Mouse (Mus musculus) testis, postnatal 10 days (tissue): ENCODE measurements around the gene Vash2.
A peak's percentile ranks its signal among the peaks of the same experiment; 100 is the strongest.
"Not testable (repeated sequence)": the region's sequence is repeated elsewhere in the genome, so short reads cannot be mapped to it uniquely, and the experiment has no call there.

Source experiments
- DNase-seq: peaks from one replicate; pipeline ENCODE4 v3.0.0; 2021; ENCODE audit warnings: low spot score

Gene Vash2

GRCm38 (mm10) chr1:190979100-190979563 is at the start of gene Vash2:
Gene Vash2 (minus strand): TSS chr1:190979296.
- peak; percentile 79 for DNase-seq

DNA sequence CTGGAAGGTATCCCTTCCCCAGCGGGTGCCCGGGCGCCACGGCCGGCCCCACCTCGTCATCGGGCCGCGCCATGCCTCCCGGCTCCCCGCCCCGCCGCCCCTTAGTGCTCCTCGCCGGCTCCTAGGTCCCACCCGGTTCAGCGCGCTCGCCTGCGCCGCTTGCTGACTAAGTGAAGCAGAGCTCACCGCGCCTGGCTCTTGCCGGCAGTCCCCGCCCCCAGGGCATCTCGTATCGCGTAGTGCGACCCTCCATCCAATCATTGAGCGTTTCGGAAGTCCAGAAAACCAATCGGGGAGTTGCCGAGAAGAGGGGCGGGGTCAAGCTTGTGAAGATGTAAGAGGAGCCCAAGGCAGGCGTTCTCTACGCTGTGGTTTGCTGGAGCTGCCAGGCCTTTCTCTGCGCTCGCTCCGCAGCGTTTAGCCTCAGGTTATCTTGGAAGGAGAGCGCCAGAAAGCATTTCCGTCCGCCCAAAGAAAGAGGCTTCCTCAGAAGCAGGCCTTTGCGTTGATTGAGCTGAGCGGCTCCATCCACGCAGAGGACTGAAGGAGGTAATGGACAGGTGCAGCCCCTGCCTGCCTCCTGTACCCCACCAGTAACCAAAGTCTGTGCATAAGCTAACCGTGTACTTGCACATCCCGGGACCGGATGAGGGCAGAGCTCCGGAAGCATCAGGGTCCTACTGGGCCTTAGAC is 47.1 kb upstream of the Vash2 start, which contains the start of gene Flvcr1:
TSS of gene Flvcr1 (minus strand) at position 138 of the 693 bp plus-strand sequence.
- peak; percentile 98 for DNase-seq

DNA sequence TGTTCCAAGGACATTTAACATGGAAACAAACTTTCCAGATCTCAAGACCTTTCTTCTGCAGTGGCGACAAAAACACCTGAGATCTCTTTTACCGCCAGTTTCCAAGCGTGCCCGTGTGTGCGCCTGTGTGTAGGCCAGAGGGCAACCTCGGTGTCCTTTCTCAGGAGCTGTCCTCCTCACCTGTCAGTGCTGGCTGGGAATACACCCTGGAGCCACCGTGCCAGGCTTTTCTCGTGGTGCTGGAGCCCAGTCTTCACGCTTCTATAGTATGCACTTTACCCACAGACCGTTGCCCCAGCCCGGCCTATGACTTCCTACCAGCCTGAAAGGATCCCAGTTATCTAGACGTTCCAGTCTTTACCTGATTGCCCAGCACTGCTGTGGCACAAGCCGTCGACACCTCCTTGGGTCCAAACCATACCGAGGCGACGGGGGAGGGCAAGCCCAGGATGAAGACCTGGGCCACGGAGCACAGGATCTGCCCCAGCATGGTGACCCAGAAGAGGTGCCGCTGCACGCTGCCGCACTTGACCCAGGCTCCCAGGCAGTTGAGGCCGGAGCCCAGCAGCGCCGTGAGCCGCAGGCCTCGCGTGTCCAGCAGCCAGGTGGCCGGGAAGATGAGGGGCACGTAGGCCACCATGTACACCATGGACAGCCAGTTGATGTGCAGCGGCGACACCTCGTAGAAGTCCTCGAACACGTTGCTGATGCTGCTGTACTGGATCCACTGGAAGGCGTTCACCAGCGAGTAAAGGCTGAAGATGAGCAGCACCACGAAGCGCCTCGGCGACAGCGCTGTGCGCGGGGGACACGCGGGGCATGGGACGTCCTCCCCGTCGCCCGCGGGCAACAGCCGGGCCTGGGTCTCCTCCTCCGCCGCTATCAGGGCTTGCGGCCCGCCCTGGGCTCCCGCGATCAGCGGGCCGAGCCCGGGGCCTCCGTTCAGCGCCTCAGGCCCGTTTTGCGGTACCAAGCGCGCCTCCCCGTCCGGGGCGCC is 46.2 kb upstream of the Vash2 start:
- DNase-seq, result peak; percentile 49

DNA sequence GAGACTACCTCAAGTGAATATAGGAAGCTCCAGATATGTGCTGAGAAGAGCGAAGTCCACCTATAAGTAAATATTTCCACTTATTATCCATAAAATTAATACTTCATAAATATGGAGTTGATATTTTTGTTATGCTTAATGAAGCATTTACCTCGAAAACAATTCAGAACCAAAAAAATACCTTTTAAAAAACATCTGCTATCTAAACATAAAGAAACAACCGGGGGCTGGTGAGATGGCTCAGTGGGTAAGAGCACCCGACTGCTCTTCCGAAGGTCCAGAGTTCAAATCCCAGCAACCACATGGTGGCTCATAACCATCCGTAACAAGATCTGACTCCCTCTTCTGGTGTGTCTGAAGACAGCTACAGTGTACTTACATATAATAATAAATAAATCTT is 44.7 kb upstream of the Vash2 start:
- DNase-seq, result not testable (repeated sequence)

- DNase-seq, result no peak
These were observed 44.0 kb upstream of the Vash2 start for GRCm38 (mm10) chr1:191023140-191023539.

GRCm38 (mm10) chr1:191021016-191021415 is 41.9 kb upstream of the Vash2 start:
- DNase-seq, result no peak

GRCm38 (mm10) chr1:191020217-191020924 is 41.3 kb upstream of the Vash2 start:
- no peak for DNase-seq

GRCm38 (mm10) chr1:191019803-191020202 is 40.7 kb upstream of the Vash2 start:
- no peak for DNase-seq

GRCm38 (mm10) chr1:191014271-191014670 is 35.2 kb upstream of the Vash2 start:
- DNase-seq, result no peak

- no peak for DNase-seq
These were observed 29.6 kb upstream of the Vash2 start for GRCm38 (mm10) chr1:191008707-191009106.

DNA sequence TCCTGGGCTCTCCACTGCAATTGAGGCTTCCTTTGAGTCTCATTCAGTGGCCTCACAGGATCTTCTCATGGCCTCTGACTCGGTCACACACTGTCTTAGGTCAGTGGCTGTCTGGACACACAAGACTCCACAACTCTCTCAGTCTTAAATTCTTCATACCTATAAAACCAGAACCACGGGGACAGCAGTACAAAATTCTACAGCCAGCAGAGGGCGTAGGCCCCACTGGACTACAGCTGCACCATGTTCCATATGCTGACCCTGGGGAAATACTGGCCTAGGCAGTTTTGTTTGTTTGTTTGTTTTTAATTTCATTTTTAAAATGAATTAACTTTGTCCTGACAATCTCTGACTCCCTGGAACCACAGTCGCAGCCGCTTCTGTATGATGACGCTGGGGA is 23.1 kb upstream of the Vash2 start:
- peak; percentile 55 for DNase-seq

- no peak for DNase-seq
These were observed 21.6 kb upstream of the Vash2 start for GRCm38 (mm10) chr1:191000686-191001085.

- DNase-seq, result peak; percentile 11
These were observed 18.9 kb upstream of the Vash2 start for GRCm38 (mm10) chr1:190998027-190998426.

DNA sequence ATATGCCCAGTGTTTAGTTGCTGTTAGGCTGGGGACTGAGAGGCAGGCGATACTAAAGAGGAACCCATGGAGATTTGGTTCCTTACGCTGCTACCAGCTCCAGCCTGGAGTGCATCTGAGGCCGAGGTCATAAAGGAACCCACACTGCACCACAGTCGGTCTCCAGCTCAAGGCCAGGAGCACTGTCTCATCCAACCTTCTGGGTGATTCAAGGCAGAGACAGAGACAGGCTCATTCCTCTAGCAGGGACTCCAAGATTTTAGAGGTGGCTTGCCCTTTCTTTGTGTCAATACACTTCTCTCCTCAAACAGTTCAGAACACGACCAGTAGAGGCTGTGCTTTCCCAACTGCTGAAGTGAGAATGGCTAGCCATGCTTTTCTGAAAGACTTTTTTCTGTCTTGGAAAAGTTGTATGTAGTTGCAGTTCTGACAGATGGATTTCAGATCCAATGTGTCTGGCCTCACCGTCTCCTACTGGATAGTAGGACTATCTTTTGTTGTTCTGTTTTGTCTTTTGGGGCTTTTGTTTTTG is 17.3 kb upstream of the Vash2 start:
- peak; percentile 37 for DNase-seq

DNA sequence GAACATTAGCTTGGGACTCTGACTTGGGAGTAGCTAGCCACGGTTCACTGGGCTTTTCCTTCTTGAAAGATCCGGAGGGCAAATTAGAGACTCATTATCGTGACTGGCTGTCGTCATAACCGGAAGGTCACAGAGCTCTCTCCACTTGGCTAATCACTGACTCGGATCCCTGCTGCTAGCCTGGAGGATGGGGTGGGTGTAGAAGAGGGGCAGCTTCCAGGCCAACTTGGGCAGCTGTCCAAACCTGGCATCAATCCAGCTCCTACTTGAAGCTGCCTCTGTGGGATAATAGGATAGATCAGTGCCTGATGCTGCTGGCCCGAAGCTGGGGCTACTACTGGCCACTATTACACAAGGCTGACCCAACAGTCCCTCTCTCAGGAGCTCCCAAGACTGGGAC is 16.5 kb upstream of the Vash2 start:
- DNase-seq, result peak; percentile 78

- no peak for DNase-seq
These were observed 10.5 kb upstream of the Vash2 start for GRCm38 (mm10) chr1:190989437-190990082.

- no peak for DNase-seq
These were observed 2.3 kb upstream of the Vash2 start for GRCm38 (mm10) chr1:190981412-190981811.

DNA sequence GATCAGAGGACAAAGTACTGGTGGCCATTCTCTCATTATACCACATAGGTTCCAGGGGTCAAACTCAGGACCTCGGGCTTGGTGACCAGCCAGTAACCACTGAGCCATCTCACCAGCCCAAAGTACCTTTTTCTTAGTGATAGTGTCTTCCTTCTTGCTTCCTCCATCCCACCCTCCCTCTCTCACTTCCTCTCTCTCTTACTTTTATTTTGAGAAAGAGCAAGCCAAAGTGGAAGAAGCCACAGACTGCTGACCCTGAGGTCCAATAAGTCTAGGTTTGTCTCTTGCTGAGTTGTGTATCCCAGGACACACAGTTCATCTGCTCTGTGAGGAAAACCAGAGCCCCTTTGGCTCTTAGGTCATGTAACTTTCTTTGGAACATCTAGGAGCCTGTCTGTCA is 1.4 kb upstream of the Vash2 start:
- no peak for DNase-seq

DNA sequence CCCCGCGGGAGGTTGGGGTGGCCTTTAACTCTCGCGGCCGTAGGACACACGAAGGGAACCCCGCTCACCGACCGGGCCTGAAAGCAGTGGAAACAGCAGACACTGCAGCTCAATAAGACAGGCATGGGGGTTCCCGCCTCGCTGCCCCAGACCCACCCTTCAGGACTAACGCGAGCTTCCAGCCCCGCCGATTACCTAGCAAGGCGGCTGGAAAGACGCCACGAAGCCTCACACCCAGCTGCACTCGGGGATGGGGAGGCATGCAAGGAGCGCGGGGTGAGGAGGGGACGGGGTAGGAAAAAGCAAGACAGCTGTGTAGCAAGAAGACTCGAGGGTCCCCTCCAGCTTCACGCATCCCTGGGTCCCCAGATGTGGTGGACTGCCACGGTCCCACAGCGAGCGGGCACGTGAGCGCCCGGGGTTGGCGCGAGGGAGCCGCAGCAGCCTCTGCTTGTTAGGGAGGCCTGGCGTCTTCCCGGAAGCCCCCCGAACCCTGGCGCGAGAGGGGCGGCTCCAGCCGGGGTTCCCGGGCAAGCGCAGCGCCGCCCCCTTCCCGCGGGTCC is 504 bp downstream of the Vash2 start:
- peak; percentile 54 for DNase-seq

GRCm38 (mm10) chr1:190978001-190978400 is 1.1 kb downstream of the Vash2 start:
- DNase-seq, result no peak
